Mouse (Mus musculus) layer of hippocampus, adult 2 months (tissue): ENCODE data around the gene Psg22. TPM values are rescaled to one million over a fixed set of nuclear protein-coding genes. Genes with fewer than 3 reads are reported as not detected.
"Not testable (repeated sequence)": the region's sequence is repeated elsewhere in the genome, so short reads cannot be mapped to it uniquely, and the experiment has no call there.

Experiments
- DNase-seq, 2 experiments: peaks; one replicate each; pipeline ENCODE4 v3.0.0; 2022; ENCODE audit warnings: low spot score in 2 of 2
- H3K27ac ChIP-seq: fragments of 200-600 bp; 2 replicates; pipeline ENCODE4 v1.8.1; 2022
- H3K4me3 ChIP-seq: fragments of 200-600 bp; 2 replicates; pipeline ENCODE4 v1.8.1; 2022; ENCODE audit warnings: mild to moderate bottlenecking
- CTCF ChIP-seq: fragments of 200-600 bp; conservative IDR thresholded peaks from 2 replicates; pipeline ENCODE4 v1.8.1; 2022; ENCODE audit warnings: antibody characterized with exemption, mild to moderate bottlenecking, moderate library complexity
- long read RNA-seq, 2 experiments: library from polyadenylated mRNA; stranded (forward); transcript quantifications; one replicate each; pipeline ENCODE4 v2.0.0; 2021; ENCODE audit warnings: borderline mapping rate in 2 of 2
- total RNA-seq, 2 experiments: library from RNA; stranded (reverse); gene quantifications; 2 replicates each; pipeline ENCODE4 v1.2.3; 2021

Gene Psg22
- total RNA-seq: not detected
- long read RNA-seq, experiment 1: 0 reads
- long read RNA-seq, experiment 2: 0 reads

DNA sequence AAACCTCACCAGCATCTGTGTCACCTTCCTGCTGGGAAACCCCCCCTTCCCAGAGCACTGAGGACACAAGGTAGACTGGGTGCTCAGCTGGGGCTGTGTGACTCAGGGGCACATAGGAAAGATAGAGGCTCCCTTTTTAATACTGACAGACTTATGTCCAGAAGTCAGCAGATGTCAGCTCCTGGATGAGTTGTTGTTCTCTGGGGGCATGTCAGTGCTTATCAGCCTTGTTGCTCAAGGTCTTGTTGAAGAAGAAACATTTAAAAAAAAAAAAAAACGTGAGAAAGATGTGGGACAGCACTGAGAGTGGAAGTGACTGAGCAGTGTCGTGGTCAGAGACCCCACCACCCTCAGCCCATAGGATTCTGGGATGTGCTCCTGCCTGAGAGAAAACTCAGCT lies at the start of gene Psg22:
Gene Psg22 (plus strand): TSS at position 301 of the 400 bp plus-strand sequence.
- DNase-seq: no peak
- Histone ChIP-seq H3K27ac (no peak within 1 kb of the TSS), H3K4me3 (no peak within 1 kb of the TSS)
- TF ChIP-seq CTCF: no peak

DNA sequence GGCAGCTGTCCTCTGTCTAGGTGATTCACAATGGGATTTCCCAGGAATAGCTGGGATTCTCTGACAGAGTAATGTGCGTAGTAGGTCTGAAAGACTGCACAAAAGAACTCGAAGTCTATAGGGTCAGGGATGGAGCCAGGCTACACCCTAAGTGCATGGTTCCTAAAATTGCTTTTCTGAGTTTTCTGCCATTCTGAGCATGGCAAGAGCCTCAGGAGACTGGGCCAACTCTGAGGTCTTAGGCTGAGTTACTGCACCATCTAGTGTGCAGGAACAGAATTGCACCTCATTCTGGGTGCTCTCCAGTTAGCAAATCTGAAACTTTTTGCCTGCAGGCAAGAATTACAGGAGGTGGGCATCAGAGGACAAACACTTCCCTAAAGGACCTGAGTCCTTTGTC lies 38.1 kb upstream of the Psg22 start:
- TF ChIP-seq CTCF: peak; percentile 87
- DNase-seq: peak; percentile 1 to 37
- H3K27ac ChIP-seq: no peak overlapping the region

DNA sequence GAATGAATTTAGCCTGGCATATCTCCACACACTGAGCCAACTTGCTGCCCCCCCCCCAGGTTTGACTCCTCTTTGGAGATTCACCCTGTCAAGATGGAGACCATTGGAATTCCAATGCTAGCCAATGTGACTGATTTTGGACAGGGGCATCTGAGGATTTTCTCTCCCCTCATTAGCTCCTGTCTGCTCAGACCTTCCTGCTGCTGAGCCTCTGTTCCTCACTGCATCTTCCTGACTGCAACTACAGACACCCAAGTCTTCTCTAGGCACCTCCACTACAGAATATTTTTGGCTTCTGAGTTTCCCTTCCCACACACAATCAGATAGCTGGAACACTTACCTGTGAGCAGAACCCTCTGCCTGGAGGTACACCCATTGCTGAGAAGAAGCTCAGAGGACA lies 32.3 kb upstream of the Psg22 start:
- TF ChIP-seq CTCF: no peak
- Histone ChIP-seq H3K4me3 (no peak overlapping the region), H3K27ac (no peak overlapping the region)
- no peak for DNase-seq

More for the DNA sequence above, 38.1 kb upstream of the Psg22 start:
- no peak overlapping the region for H3K4me3 ChIP-seq

DNA sequence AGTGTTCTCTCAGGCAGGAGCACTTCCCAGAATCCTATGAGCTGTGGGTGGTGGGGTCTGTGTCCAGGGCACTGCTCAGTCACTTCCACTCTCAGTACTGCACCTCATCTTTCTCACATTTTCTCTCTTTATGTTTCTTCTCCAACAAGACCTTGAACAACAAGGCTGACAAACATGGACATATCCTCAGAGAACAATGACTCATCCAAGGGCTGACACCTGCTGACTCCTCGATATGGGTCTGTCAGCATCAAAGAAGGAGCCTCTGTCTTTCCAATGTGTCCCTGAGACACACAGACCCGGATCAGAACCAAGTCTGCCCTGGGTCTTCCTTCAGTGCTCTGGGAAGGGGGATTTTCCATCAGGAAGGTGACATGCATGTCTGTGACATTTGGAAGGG lies 31.8 kb upstream of the Psg22 start, which contains the start of gene Psg20:
Gene Psg20 (minus strand): TSS at position 101 of the 400 bp plus-strand sequence.
- no peak for DNase-seq
- no peak for TF ChIP-seq CTCF
- Histone ChIP-seq H3K27ac (no peak within 1 kb of the TSS), H3K4me3 (no peak within 1 kb of the TSS)

DNA sequence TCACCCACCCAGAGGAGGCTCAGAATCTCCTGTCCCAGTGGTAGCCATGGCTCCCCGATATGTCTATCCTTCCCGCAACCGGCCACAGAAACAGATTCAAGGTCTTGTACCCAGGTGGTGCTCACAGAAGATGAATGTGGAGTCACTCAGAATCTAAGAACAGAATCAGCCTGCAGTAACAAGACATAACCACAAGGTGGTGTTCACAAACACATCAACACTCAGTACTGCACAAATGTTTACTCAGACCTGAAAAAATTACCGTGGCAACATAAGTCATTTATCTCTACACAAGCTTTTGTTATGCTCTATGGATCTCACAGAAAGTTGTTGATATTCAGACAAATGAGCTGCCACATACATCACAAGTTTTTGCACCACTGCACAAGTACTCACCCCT lies 7.6 kb upstream of the Psg22 start:
- H3K4me3 ChIP-seq, H3K27ac ChIP-seq, DNase-seq: not testable (repeated sequence)
- peak; percentile 73 for TF ChIP-seq CTCF

DNA sequence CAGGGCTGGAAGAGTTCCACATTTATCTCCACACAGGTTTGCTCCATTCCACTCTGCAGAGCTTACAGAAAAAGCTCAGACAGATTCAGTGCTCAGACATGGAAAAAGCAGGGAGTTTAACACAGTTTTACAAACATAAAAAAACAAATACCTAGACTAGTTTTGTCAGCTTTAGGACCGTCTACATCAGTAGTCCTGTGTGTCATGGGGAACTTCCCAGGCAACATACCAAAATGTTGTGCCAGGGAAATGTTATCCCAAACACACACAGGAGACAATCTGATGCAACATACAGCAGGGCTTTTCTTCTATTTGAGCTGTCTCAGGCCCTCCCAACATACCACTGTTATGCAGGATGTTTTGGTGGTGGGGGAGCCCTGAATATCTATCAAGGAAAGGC lies 7.0 kb upstream of the Psg22 start:
- no peak for TF ChIP-seq CTCF
- Histone ChIP-seq H3K4me3 (no peak overlapping the region), H3K27ac (no peak overlapping the region)
- no peak for DNase-seq

DNA sequence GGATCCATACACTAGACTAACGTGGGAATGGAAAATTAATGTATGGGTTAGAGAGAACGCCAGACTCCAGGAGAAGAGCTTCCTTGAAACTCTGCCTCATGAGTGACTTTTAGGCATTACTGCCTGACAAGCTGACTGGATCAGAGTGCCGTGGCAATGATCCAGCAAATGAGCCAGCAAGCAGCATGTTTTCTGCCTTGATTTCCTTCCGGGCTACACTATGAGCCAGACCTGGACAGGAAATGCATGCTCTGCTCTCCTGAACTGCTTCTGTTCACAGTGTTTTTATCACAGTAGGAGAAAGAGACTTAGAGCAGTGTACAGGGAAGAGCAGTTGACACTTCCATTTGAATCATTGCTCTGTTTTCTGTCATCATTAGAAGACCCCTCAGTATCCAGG lies 2.3 kb upstream of the Psg22 start:
- no peak overlapping the region for H3K27ac ChIP-seq

DNA sequence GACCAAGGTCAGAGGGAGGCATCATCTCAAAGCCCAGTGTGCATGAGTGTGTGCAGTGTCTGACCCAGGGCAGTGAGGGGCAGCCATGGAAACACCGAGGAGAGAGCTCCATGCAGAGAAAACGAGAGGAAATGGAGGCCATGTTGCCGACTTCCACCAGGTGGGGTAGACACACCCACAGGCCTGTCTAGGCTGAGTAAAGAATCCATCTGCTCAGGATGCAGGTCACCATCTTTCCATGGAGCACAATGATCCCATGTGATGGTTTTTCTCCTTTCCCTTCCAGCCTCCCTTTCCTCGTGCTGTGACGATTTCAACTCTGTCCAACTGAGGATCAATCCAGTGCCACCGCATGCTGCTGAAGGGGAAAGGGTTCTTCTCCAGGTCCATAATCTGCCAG lies 6.1 kb downstream of the Psg22 start:
- no peak for TF ChIP-seq CTCF
- H3K27ac ChIP-seq: no peak overlapping the region
- DNase-seq: no peak
- H3K4me3 ChIP-seq: no peak overlapping the region

More for the DNA sequence above, 2.3 kb upstream of the Psg22 start:
- H3K4me3 ChIP-seq: no peak overlapping the region
- no peak for DNase-seq
- TF ChIP-seq CTCF: no peak

DNA sequence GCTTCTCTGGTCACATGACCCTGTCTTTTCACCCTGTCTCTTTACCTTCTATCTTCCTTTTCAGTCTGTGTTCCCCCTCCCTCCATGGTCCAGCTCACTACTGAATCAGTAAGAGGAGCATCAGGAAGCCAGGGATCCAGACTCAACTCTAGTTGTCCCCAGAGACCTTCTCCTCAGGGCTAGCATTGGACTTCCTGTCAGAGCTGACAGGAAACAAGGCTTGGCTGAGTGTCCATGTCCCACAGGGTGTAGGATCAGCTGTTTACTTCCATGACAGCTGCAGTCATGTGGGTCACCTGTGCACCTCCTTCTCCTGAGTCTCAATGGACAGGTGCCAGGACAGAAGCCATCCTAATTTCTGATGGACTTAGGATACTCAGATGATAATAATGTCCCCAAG lies 8.0 kb downstream of the Psg22 start:
- not testable (repeated sequence) for H3K4me3 ChIP-seq, DNase-seq, H3K27ac ChIP-seq

DNA sequence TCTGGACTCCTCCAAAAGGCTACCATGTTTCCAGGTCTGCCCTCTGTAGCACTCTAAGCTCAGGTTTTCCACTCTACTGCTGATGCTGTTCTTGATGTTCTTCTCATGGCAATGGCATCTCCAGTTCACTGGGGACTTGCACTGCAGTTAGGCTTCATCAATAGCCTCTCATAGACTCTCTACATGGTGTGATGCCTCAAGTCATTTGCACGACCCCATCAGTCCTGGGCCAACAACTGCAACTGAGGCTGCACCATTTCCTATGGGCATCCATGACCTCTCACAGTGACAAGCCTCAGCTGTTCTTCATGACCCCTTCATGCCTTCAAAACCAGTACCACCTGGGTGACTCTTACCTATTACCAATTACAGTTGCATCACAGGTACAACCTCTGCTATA lies 10.5 kb downstream of the Psg22 start:
- no peak overlapping the region for H3K4me3 ChIP-seq
- DNase-seq: no peak
- H3K27ac ChIP-seq: no peak overlapping the region
- no peak for TF ChIP-seq CTCF

DNA sequence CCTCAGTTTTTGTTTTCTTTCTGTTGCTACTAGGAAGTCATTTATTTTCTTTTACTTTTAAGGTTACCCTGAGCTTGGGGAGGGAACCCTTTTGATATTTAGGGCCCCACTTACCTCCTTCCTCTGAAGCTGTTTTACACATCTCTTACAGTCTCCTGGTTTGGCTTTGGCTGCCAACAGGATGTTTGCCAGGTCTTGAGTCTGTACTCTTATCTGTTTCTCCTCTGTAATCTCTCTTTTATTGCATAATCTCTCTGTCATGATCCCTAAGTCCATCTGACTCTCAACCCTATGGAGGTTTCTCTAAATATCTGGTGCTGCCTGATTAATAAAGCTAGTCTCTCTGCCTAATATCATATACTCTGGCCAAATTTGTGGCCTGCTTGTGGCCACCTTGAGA lies 15.2 kb downstream of the Psg22 start:
- no peak overlapping the region for H3K4me3 ChIP-seq
- H3K27ac ChIP-seq: no peak overlapping the region
- no peak for DNase-seq
- no peak for TF ChIP-seq CTCF

DNA sequence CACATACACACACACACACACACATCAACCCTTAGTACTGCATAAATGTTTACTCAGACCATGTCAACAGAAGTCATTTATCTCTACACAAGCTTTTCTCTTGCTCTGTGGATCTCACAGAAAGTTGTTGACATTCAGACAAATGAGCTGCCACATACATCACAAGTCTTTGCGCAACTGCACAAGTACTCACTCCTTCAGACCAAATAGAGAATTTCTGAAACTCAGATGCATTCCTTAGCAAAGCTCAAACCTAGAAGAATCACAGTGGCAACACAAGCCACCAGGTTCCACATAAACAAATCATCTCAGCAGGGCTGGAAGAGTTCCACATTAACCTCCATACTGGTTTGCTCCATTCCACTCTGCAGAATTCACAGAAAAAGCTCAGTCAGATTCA lies 16.6 kb downstream of the Psg22 start:
- no peak overlapping the region for H3K27ac ChIP-seq
- TF ChIP-seq CTCF: no peak
- H3K4me3 ChIP-seq: no peak overlapping the region
- DNase-seq: no peak

DNA sequence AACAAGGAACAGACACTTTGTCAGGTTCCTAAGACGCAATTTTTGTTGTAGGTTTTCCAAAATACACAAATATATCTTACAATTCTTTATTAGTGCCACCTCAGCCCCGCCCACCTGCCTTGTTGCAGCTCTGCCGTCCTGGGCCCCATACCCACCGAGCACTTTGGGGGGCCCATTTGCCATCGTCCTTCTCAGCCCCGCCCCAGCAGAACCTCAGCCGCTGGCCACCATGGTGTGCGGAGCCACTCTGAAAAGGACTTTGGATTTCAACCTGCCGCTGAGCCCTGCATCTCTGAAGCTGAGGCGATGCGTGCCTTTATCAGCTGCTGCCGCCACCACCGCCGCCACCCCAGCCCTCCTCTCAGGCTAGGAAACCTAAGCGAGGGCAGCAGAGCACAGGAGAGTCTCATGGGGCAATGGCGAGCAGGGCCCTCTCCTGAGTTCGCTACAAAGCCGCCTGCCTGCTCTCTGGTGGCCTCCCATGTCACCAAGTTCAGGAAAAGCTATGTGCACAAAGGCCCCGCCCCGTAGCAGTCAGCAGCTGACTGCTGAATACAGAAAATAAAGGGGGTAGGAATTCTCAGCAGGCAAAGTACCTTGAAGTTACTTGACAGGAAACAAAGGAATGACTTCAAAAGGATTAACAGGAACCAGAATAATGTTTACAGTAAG lies 28.4 kb downstream of the Psg22 start:
- no peak for DNase-seq
- no peak overlapping the region for H3K27ac ChIP-seq
- H3K4me3 ChIP-seq: peak overlapping the region; percentile 27; the same call in 1 of the 2 replicates

DNA sequence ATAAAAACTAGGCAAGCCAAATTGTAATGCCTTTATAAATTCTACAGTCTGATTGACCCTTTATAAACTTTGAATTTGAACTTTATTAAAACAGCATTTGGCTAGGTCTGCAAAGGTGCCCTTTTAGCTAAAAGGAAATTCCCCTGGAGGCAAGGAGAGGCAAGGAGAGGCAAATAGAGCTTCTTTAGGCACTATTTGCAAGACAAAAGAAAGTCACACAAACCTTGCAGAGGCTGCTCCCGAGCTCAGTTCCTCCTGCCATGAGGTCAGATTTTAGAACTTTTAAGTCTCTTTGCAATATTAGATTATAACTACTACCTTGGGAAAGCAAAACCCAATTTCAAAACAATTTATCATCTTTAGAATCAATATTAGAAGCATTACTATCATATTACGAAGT lies 29.5 kb downstream of the Psg22 start:
- DNase-seq, H3K4me3 ChIP-seq, H3K27ac ChIP-seq: not testable (repeated sequence)

More for the DNA sequence above, 28.4 kb downstream of the Psg22 start:
- no peak for TF ChIP-seq CTCF
